Mouse (Mus musculus) hindbrain, embryonic 13.5 days (tissue): ENCODE results near the gene Dglucy. TPM values are rescaled to one million over a fixed set of nuclear protein-coding genes. Genes with fewer than 3 reads are reported as not detected.

Experiments
- ATAC-seq: fragments of 200-750 bp; cut with Nextera tagmentation; 2 replicates; pipeline ENCODE4 v1.8.0; 2017; ENCODE audit warnings: moderate TSS enrichment; ENCODE audit not compliant: low FRiP score
- H3K27ac ChIP-seq: fragments of 300-500 bp; sonication (generic); 2 replicates; pipeline ENCODE4 v1.5.1; 2015; ENCODE audit warnings: inconsistent platforms, mild to moderate bottlenecking, moderate library complexity
- H3K27me3 ChIP-seq: fragments of 300-500 bp; sonication (generic); 2 replicates; pipeline ENCODE4 v1.6.1; 2015; ENCODE audit warnings: mild to moderate bottlenecking, inconsistent platforms
- H3K36me3 ChIP-seq: fragments of 300-500 bp; sonication (generic); 2 replicates; pipeline ENCODE4 v1.6.1; 2015; ENCODE audit warnings: mild to moderate bottlenecking, inconsistent platforms
- H3K4me1 ChIP-seq: fragments of 300-500 bp; sonication (generic); replicated peaks from 2 replicates; pipeline ENCODE4 v1.6.1; 2015; ENCODE audit warnings: inconsistent platforms
- H3K4me2 ChIP-seq: fragments of 300-500 bp; sonication (generic); 2 replicates; pipeline ENCODE4 v1.6.1; 2015; ENCODE audit warnings: inconsistent platforms, mild to moderate bottlenecking, moderate library complexity
- H3K4me3 ChIP-seq: fragments of 300-500 bp; sonication (generic); 2 replicates; pipeline ENCODE4 v1.5.1; 2015; ENCODE audit warnings: mild to moderate bottlenecking, inconsistent platforms
- H3K9ac ChIP-seq: fragments of 300-500 bp; sonication (generic); 2 replicates; pipeline ENCODE4 v1.6.1; 2015; ENCODE audit warnings: mild to moderate bottlenecking, inconsistent platforms
- H3K9me3 ChIP-seq: fragments of 300-500 bp; sonication (generic); 2 replicates; pipeline ENCODE4 v1.6.1; 2016; ENCODE audit warnings: inconsistent platforms
- WGBS: fragments of 180-500 bp; shearing (Covaris S2); methylation state at CpG from one replicate; pipeline ENCODE4 v1.1.7; 2015; 5-methylcytosine and 5-hydroxymethylcytosine counted together
- polyA plus RNA-seq: library from polyadenylated mRNA; unstranded; fragments of >200 nt; fragmentation: Nextera tagmentation; extraction: Ambion mirVana; gene quantifications from 2 replicates; pipeline ENCODE4 v1.2.1, GENCODE M21; 2015

The Dglucy gene
- polyA plus RNA-seq, 1 experiment from 2014 or later, result 1.9 TPM

DNA sequence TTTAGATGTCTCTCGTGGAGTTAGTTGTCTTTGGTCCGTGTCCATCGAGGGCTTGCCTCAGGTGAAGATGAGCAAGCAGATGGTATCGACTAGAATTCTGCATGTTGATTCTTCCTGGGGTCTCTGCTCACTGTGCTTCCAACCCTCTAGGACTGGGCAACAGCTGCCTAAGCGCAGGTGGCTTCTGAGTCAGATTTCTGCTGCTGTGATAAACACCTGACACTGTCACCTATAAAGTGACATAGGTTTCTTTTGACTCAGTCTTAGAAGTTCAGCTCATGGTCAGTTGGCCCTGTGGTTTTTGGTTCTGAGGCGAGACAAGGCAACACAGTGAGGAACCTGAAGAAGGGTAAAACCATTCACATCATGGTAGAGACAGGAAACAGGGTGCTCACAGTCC lies 9.0 kb upstream of the Dglucy start:
- Histone ChIP-seq H3K9me3 (no peaks in the 10 kb centered on the region), H3K4me2 (no peak overlapping the region), H3K4me3 (no peak overlapping the region), H3K9ac (no peak overlapping the region), H3K36me3 (no peaks in the 10 kb centered on the region), H3K27me3 (no peaks in the 10 kb centered on the region), H3K27ac (no peak overlapping the region), H3K4me1 (no peaks in the 10 kb centered on the region)
- no peak for ATAC-seq
- WGBS, result 91% methylated on average over 6 of the region's 6 CpGs

GRCm38 (mm10) chr12:100770765-100771164 lies 8.1 kb upstream of the Dglucy start:
- Histone ChIP-seq H3K9me3 (no peaks in the 10 kb centered on the region), H3K4me2 (no peak overlapping the region), H3K27me3 (no peaks in the 10 kb centered on the region), H3K4me1 (no peaks in the 10 kb centered on the region), H3K27ac (no peak overlapping the region), H3K9ac (no peak overlapping the region), H3K4me3 (no peak overlapping the region), H3K36me3 (no peaks in the 10 kb centered on the region)
- ATAC-seq, result no peak
- 91% methylated on average over 3 of the region's 3 CpGs for WGBS

DNA sequence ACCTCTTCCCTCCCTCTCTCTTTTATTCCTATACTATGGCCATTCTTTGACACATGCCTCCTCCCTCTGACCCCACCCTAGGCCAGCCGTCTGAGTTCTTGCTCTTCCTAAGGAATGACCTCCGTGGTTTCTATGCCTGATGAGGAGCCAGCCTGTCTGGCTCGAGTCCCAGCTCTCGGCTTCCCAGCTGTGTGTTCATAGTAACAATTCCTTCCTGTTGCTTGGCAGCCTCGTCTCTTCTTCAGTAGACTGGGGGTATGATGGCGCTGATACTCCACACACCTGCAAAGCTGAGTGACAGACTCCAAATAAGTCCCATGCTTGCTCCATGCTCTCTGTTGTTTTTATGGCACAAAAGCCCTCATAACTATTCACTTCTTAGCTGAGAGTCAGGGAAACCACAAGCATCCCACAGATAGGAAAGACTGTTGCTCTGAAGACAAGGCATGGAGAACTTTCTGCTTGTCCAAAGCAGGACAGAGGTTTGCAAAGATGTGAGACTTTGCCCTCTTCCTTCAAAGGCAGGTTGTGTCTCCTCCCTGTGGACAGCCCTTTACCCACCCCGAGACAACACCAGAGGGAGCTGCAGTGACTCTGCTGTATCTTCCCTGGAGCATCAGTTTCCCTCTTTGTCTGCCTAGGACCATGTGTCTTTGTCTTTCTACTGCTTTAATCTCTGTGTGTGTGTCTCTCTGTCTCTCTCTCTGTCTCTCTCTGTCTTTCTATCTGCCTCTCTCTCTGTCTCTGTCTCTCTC lies 6.5 kb upstream of the Dglucy start:
- no peak overlapping the region for H3K9ac ChIP-seq
- 39% methylated on average over 7 of the region's 7 CpGs for WGBS
- H3K27me3 ChIP-seq, result no peaks in the 10 kb centered on the region
- H3K27ac ChIP-seq, result no peak overlapping the region
- no peak overlapping the region for H3K4me2 ChIP-seq
- no peak overlapping the region for H3K4me3 ChIP-seq
- H3K36me3 ChIP-seq, result no peaks in the 10 kb centered on the region
- H3K9me3 ChIP-seq, result no peaks in the 10 kb centered on the region
- ATAC-seq, result peak; percentile 46; the same call in 1 of the 2 replicates
- H3K4me1 ChIP-seq, result no peaks in the 10 kb centered on the region

DNA sequence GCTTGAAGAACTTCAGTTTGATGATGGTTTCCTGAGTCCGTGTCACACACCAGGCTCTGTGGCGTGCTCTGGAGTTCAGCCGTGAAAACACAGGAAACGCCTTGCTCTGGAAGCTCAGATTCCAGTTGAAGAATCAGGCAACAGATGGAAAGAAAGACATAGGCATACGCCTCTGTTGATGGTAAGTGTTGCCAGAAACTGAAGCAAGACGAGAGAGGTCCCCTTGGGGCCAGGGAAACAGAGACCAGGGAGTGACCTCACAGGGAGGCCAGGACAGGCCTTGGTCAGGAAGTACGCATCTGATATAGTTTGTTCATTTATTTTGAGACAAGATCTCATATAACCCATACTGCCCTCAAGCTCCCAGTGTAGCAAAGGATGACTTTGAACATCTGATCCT lies 4.1 kb upstream of the Dglucy start:
- ATAC-seq, result no peak
- no peaks in the 10 kb centered on the region for H3K27me3 ChIP-seq
- H3K9ac ChIP-seq, result no peak overlapping the region
- H3K4me2 ChIP-seq, result no peak overlapping the region
- H3K4me1 ChIP-seq, result peaks cover 17% of the 10 kb centered on the region
- WGBS, result 84% methylated on average over 7 of the region's 7 CpGs
- no peak overlapping the region for H3K4me3 ChIP-seq
- no peaks in the 10 kb centered on the region for H3K9me3 ChIP-seq
- H3K27ac ChIP-seq, result no peak overlapping the region
- H3K36me3 ChIP-seq, result no peaks in the 10 kb centered on the region

DNA sequence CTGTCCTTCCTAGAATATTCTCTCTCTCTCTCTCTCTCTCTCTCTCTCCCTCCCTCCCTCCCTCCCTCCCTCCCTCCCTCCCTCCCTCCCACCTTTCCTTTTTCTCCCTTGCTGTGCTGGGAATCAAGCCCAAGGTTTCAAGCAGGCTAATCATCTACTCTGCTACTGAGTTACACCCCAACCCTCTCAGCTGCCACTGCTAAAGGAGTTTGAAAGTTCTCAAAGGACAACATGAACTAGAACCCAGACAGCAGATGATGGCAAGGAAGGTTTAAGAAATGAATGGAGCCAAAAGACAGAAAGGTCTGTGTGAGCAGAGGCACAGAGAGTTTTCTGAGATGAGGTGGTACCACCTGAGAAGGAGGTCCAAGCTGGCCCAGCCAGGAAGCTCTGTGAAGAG lies 3.6 kb upstream of the Dglucy start:
- Histone ChIP-seq H3K27ac (no peak overlapping the region), H3K9me3 (no peaks in the 10 kb centered on the region), H3K36me3 (no peaks in the 10 kb centered on the region), H3K9ac (no peak overlapping the region), H3K4me1 (peaks cover 20% of the 10 kb centered on the region), H3K4me2 (no peak overlapping the region), H3K4me3 (no peak overlapping the region), H3K27me3 (no peaks in the 10 kb centered on the region)
- ATAC-seq, result no peak

GRCm38 (mm10) chr12:100775911-100776581 lies 2.8 kb upstream of the Dglucy start:
- no peak overlapping the region for H3K4me2 ChIP-seq
- no peak overlapping the region for H3K4me3 ChIP-seq
- WGBS, result 89% methylated on average over 8 of the region's 8 CpGs
- H3K4me1 ChIP-seq, result peaks cover 20% of the 10 kb centered on the region
- no peak overlapping the region for H3K9ac ChIP-seq
- H3K36me3 ChIP-seq, result no peaks in the 10 kb centered on the region
- ATAC-seq, result no peak
- H3K9me3 ChIP-seq, result no peaks in the 10 kb centered on the region
- no peak overlapping the region for H3K27ac ChIP-seq
- H3K27me3 ChIP-seq, result no peaks in the 10 kb centered on the region

DNA sequence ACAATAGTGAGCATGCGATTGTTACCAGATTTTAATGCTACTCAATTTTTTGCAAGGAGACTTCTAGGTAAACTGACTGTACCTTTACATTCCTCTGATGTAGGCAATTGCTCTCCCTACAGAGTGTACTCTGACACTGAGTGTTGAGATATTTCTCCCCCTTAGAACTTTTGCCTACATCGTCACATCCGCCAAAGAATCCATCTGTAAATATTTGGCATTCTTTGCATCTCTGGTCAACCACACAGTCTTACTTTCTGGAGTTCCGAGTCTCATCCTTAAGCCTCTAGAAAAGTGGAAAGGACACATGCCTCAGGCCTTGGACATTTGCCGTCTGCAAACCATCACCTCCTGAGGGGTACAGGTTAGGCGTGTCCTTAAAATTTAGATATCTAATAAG lies 1.9 kb upstream of the Dglucy start:
- Histone ChIP-seq H3K9ac (no peak overlapping the region), H3K27ac (no peak overlapping the region), H3K4me3 (no peak overlapping the region), H3K4me1 (peaks cover 20% of the 10 kb centered on the region), H3K9me3 (no peaks in the 10 kb centered on the region), H3K4me2 (no peak overlapping the region), H3K36me3 (no peaks in the 10 kb centered on the region), H3K27me3 (no peaks in the 10 kb centered on the region)
- WGBS, result 93% methylated on average over 6 of the region's 6 CpGs
- no peak for ATAC-seq

DNA sequence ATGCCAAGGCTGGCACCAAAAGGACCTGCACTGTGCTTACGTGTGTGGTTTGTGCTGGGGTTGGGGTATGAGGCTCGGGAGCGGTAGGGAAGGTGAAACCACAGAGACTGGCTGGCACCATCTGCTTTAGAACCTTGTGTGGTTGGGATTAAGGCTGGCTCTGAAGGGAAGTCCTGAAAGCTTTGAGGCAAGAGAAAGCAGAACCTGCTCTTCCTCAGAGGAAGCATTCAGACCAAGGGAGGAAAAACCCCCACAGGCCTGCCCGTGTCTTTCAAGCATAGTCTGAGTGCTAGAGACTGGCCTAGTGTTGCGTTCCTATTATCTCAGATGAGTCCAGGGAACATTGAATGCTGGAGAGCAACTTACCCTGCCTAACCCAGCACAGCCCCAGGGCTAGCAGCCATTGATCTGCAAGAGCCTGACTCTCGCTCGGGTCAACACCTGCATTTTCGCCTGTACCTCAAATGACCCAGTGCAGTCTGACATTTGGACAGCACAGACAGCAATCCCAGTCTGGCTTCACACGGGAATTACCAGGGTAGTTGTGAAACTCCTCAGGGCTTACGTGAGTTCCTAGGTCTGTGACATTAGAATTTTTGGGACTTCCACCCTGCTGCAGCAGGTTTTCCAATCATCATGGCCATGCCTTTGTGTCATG lies 452 bp upstream of the Dglucy start:
- H3K27ac ChIP-seq, result peak overlapping the region; percentile 87
- H3K9me3 ChIP-seq, result no peaks in the 10 kb centered on the region
- WGBS, result 85% methylated on average over 10 of the region's 10 CpGs
- peak; percentile 26 for ATAC-seq
- no peak overlapping the region for H3K4me3 ChIP-seq
- no peaks in the 10 kb centered on the region for H3K36me3 ChIP-seq
- H3K4me1 ChIP-seq, result peaks cover 20% of the 10 kb centered on the region
- no peak overlapping the region; the same call in 1 of the 2 replicates for H3K9ac ChIP-seq
- H3K27me3 ChIP-seq, result no peaks in the 10 kb centered on the region
- H3K4me2 ChIP-seq, result peak overlapping the region; percentile 31; the same call in 1 of the 2 replicates

DNA sequence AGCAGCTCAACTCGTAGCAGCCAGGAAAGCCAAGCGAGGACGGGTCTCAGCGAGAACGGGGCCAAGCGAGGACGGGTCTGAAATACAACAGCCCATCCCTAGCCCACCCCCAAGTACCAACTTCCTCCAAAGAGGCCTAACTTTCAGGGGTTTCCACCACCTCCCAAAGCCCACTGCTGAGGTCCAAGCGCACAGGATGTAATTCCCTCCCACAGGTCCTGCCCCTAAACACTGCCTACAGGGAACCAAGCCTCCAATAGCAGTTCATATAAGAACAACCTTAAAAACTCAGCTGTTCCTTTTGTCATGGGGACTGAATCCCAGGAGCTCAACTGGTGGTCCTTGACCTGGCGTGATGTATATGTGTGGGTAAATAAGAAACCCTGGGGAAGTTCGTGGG lies 1.6 kb downstream of the Dglucy start:
- H3K27ac ChIP-seq, result no peak overlapping the region
- no peaks in the 10 kb centered on the region for H3K9me3 ChIP-seq
- peaks cover 20% of the 10 kb centered on the region for H3K4me1 ChIP-seq
- no peaks in the 10 kb centered on the region for H3K36me3 ChIP-seq
- WGBS, result 98% methylated on average over 10 of the region's 10 CpGs
- no peak for ATAC-seq
- no peak overlapping the region for H3K9ac ChIP-seq
- H3K4me3 ChIP-seq, result no peak overlapping the region
- H3K27me3 ChIP-seq, result no peaks in the 10 kb centered on the region
- no peak overlapping the region for H3K4me2 ChIP-seq

DNA sequence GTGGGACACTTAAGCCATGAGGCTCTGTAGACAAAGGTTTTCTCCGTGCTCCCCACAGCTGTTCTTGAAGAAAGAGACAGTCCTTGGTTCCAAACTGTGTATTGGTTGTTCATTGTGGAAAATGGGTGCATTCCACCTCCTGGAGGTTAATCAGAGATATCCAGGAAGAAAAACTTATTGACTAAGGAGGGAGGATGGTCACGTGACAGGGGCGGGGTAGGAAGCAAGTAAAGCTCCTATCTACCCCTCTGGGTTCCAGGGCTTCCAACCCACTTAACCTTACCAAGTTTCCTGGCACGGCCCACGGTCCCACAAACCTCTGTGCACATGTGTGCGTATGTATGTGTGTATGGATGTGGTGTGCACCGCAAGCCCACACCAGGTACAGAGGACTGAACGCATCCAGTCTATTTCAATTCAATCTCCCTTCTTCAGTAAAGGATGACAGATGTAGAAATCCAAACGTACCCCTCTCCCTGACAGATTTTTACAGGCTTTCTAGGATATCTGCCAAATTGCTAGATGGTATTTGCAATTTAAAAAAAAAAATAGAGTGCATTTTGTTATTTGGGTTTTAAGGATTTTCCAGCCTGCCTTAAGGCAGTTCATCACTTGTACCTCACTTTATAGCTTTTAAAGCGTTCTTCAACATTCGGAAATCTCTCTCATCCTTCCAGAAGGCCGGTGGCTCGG lies 2.7 kb downstream of the Dglucy start:
- H3K4me3 ChIP-seq, result no peak overlapping the region
- no peaks in the 10 kb centered on the region for H3K36me3 ChIP-seq
- no peak overlapping the region for H3K9ac ChIP-seq
- no peak overlapping the region for H3K27ac ChIP-seq
- H3K27me3 ChIP-seq, result no peaks in the 10 kb centered on the region
- no peak for ATAC-seq
- H3K4me2 ChIP-seq, result no peak overlapping the region
- H3K4me1 ChIP-seq, result peaks cover 20% of the 10 kb centered on the region
- WGBS, result 93% methylated on average over 13 of the region's 13 CpGs
- no peaks in the 10 kb centered on the region for H3K9me3 ChIP-seq

DNA sequence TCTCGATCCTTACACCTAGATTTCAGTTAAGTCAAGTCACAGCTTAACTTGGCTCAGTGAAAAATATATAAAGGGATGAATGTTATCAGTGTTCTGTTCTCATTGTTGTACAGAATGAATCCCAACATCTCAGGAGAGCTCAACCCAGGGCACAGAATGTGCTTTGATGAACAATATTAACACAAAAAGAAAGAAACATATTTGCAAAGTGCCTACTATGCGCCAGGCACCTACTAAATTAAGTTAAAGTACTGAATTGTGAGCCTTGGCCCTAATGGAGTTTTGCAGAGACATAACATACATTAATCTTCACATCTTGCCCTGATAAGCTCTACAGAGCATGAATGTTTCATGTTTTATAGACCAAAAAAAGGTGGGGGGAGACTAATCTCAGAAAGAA lies 5.3 kb downstream of the Dglucy start:
- WGBS, result 89% methylated on average over 2 of the region's 2 CpGs
- H3K27ac ChIP-seq, result no peak overlapping the region
- no peak overlapping the region for H3K4me2 ChIP-seq
- no peaks in the 10 kb centered on the region for H3K27me3 ChIP-seq
- H3K9me3 ChIP-seq, result no peaks in the 10 kb centered on the region
- ATAC-seq, result no peak
- no peaks in the 10 kb centered on the region for H3K36me3 ChIP-seq
- H3K4me1 ChIP-seq, result peaks cover 8% of the 10 kb centered on the region; the same call in 1 of the 2 replicates
- no peak overlapping the region for H3K9ac ChIP-seq
- H3K4me3 ChIP-seq, result no peak overlapping the region

- no peaks in the 10 kb centered on the region for H3K27me3 ChIP-seq
- 73% methylated on average over 7 of the region's 7 CpGs for WGBS
Measured at GRCm38 (mm10) chr12:100785344-100785743, 6.5 kb downstream of the Dglucy start.

More at GRCm38 (mm10) chr12:100785344-100785743, 6.5 kb downstream of the Dglucy start:
- Histone ChIP-seq H3K36me3 (no peaks in the 10 kb centered on the region), H3K4me1 (no peaks in the 10 kb centered on the region), H3K9me3 (no peaks in the 10 kb centered on the region), H3K4me2 (no peak overlapping the region), H3K27ac (no peak overlapping the region), H3K4me3 (no peak overlapping the region), H3K9ac (no peak overlapping the region)
- no peak for ATAC-seq
